Mouse (Mus musculus): Measurements from ENCODE around the gene Cbwd1.

DNA sequence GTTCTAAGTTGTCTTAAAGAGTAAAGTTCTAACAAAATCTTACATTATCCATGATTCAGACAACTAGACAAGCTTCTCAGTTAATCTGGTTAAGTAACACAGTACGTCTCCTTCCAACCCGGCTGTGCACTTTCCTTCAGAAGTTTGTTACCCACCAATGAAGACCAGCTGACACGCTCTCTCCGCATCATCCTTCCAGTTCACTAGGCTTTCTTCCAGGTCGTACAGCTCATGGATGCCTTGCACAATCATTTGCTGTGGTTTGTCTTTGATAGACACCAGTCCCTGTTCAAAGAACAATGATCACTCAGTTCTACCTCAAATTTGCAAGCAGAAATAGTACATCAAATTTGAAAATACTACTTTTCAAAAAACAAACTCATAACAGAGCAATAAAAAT is 40.5 kb downstream of the Cbwd1 start:
- TF ChIP-seq HCFC1 (IDR thresholded peaks at IDR 0.05; ENCODE audit: borderline replicate concordance, insufficient read depth, low read length) (no peak), MAFK (IDR thresholded peaks at IDR 0.05; ENCODE audit: insufficient read depth, low read depth, low read length) (no peak), ZNF384 (IDR thresholded peaks at IDR 0.05; ENCODE audit: low read depth, low read length) (no peak), CHD2 (IDR thresholded peaks at IDR 0.05; ENCODE audit: low read depth, low read length) (no peak), ZC3H11A (IDR thresholded peaks at IDR 0.05; ENCODE audit: borderline replicate concordance, low read depth, low read length) (no peak)

Measured in ES-E14 (cell line).